In genomic region chr6:88278141-88278540, GRCm38 (mm10) we compare ENCODE assay signal across 34 mouse cellular contexts. TPM values are rescaled to one million over a fixed set of nuclear protein-coding genes. Genes with fewer than 3 reads are reported as not detected.
DNase-seq lines count a peak whose midpoint lies in the region; ATAC-seq and TF ChIP-seq lines count a peak whose summit lies in the region.
"Had no signal": no experiment of that assay in that cellular context is flagged by ENCODE, and none has a peak within 500 bp of the region (broad histone marks: within the 10 kb centered on the region; RNA-seq: fewer than 3 reads in every experiment).

No protein-coding gene starts in this region.

- no peak overlapping the region for H3K27ac ChIP-seq in cerebellum, adult 2 months (ENCODE audit: insufficient read depth, low read length)
- no peak overlapping the region for H3K27ac ChIP-seq in midbrain, embryonic 11.5 days (ENCODE audit: low read depth, low read length)
- no peak overlapping the region for H3K27ac ChIP-seq in heart, adult 2 months
- H3K27ac ChIP-seq: embryonic facial prominence, embryonic 12.5 days; embryonic facial prominence, embryonic 15.5 days; hindbrain, embryonic 12.5 days; hindbrain, embryonic 15.5 days had no signal

- H3K4me2 ChIP-seq in midbrain, embryonic 11.5 days, result no peak overlapping the region
- H3K4me2 ChIP-seq: embryonic facial prominence, embryonic 12.5 days; embryonic facial prominence, embryonic 15.5 days; heart, embryonic 11.5 days; hindbrain, embryonic 12.5 days; hindbrain, embryonic 15.5 days had no signal

- peaks cover 14% of the 10 kb centered on the region for H3K4me1 ChIP-seq in cerebellum, adult 2 months (ENCODE audit: control insufficient read depth, insufficient read depth, low read length)
- H3K4me1 ChIP-seq in midbrain, embryonic 11.5 days (ENCODE audit: control insufficient read depth, insufficient read depth, low read length), result no peaks in the 10 kb centered on the region
- no peaks in the 10 kb centered on the region for H3K4me1 ChIP-seq in heart, adult 2 months (ENCODE audit: control insufficient read depth, insufficient read depth, low read length)
- H3K4me1 ChIP-seq: embryonic facial prominence, embryonic 12.5 days; embryonic facial prominence, embryonic 15.5 days; hindbrain, embryonic 12.5 days; hindbrain, embryonic 15.5 days had no signal

- no peak overlapping the region for H3K4me3 ChIP-seq in cerebellum, adult 2 months (replicated peaks; ENCODE audit: insufficient read depth, low read depth, low read length)
- no peak overlapping the region for H3K4me3 ChIP-seq in midbrain, embryonic 11.5 days (ENCODE audit: low read depth, low read length)
- H3K4me3 ChIP-seq in heart, adult 2 months, result no peak overlapping the region
- H3K4me3 ChIP-seq: embryonic facial prominence, embryonic 12.5 days; embryonic facial prominence, embryonic 15.5 days; hindbrain, embryonic 12.5 days; hindbrain, embryonic 15.5 days had no signal

- 0 out of 2 replicates have a peak, but pooled peaks cover 2% of the 10 kb centered on the region for H3K36me3 ChIP-seq in midbrain, embryonic 11.5 days (ENCODE audit: control insufficient read depth, insufficient read depth, low read length)
- no peaks in the 10 kb centered on the region for H3K36me3 ChIP-seq in heart, adult 2 months (ENCODE audit: control insufficient read depth, insufficient read depth, low read length)
- H3K36me3 ChIP-seq: embryonic facial prominence, embryonic 12.5 days; embryonic facial prominence, embryonic 15.5 days; hindbrain, embryonic 12.5 days; hindbrain, embryonic 15.5 days had no signal

- no peak for TF ChIP-seq POLR2A in cerebellum, adult 2 months (IDR thresholded peaks at IDR 0.05; ENCODE audit: borderline replicate concordance, insufficient read depth, low read length)
- TF ChIP-seq POLR2A in heart, adult 2 months (IDR thresholded peaks at IDR 0.05; ENCODE audit: insufficient read depth, low read depth, low read length), result no peak

- no peak overlapping the region for H3K9ac ChIP-seq in midbrain, embryonic 11.5 days (ENCODE audit: low read length)
- no peak overlapping the region for H3K9ac ChIP-seq in heart, adult 2 months (ENCODE audit: low read depth, low read length)
- H3K9ac ChIP-seq: embryonic facial prominence, embryonic 12.5 days; embryonic facial prominence, embryonic 15.5 days; forebrain, postnatal 0 days; hindbrain, embryonic 12.5 days; hindbrain, embryonic 15.5 days had no signal

- no peak for ATAC-seq in midbrain, embryonic 11.5 days (ENCODE audit: low FRiP score)
- ATAC-seq: CD4-positive, CD25-positive, alpha-beta regulatory T cell, adult 4 months; forebrain, embryonic 14.5 days; forebrain, postnatal 0 days; intestine, postnatal 0 days had no signal

- H3K27me3 ChIP-seq in cerebellum, adult 2 months (ENCODE audit: control insufficient read depth, insufficient read depth, low read length), result no peaks in the 10 kb centered on the region
- H3K27me3 ChIP-seq in midbrain, embryonic 11.5 days (ENCODE audit: control insufficient read depth, insufficient read depth, low read length), result no peaks in the 10 kb centered on the region
- no peaks in the 10 kb centered on the region for H3K27me3 ChIP-seq in heart, adult 2 months (ENCODE audit: control insufficient read depth, insufficient read depth, low read length)
- H3K27me3 ChIP-seq: embryonic facial prominence, embryonic 12.5 days; embryonic facial prominence, embryonic 15.5 days; hindbrain, embryonic 12.5 days; hindbrain, embryonic 15.5 days had no signal

- DNase-seq in cerebellum, adult 2 months, result peak; percentile 41 to 59
- no peak for DNase-seq in cerebellum, postnatal 4 days (ENCODE audit: low spot score in 2 of 2)
- DNase-seq in cerebellum, adult 8-10 months, result peak; percentile 20
- DNase-seq in cerebellum, adult 9-11 months, result peak; percentile 62
- DNase-seq in cerebellum, postnatal 25 days, result peak; percentile 35 to 65
- no peak for DNase-seq in midbrain, embryonic 11.5 days (ENCODE audit: low spot score, missing footprints)
- no peak for DNase-seq in layer of hippocampus, adult 18-20 months (ENCODE audit: low spot score in 2 of 2)
- no peak for DNase-seq in heart, adult 2 months
- DNase-seq: adrenal gland, adult 2 months; adrenal gland, postnatal 25 days; forebrain, postnatal 0 days; gastrocnemius, postnatal 36 days; kidney, adult 2 months had no signal

- no peaks in the 10 kb centered on the region for H3K79me2 ChIP-seq in heart, adult 2 months (replicated peaks; ENCODE audit: control insufficient read depth, insufficient read depth, low read length)

- H3K9me3 ChIP-seq in midbrain, embryonic 11.5 days (ENCODE audit: control insufficient read depth, low read length), result no peaks in the 10 kb centered on the region
- H3K9me3 ChIP-seq: embryonic facial prominence, embryonic 12.5 days; embryonic facial prominence, embryonic 15.5 days; hindbrain, embryonic 12.5 days; hindbrain, embryonic 15.5 days had no signal

- no peak for TF ChIP-seq EP300 in heart, adult 2 months (IDR thresholded peaks at IDR 0.05; ENCODE audit: insufficient read depth, low read depth, low read length)

- WGBS in cerebellum, adult 2 months, result 30% methylated on average over 2 of the region's 2 CpGs
- WGBS in midbrain, embryonic 11.5 days, result 83% methylated on average over 2 of the region's 2 CpGs
- WGBS in heart, adult 2 months, result 93% methylated on average over 2 of the region's 2 CpGs

- TF ChIP-seq CTCF in cerebellum, adult 2 months (IDR thresholded peaks at IDR 0.05; ENCODE audit: borderline replicate concordance, insufficient read depth, low read depth, low read length), result no peak
- no peak for TF ChIP-seq CTCF in heart, adult 2 months (IDR thresholded peaks at IDR 0.05)

- intact Hi-C loops in heart, adult 2 months (cut with DNase I), result no loop called here

RNA-seq across cellular contexts. Expression of gene Dnajb8, which starts 56.1 kb away (rescaled TPM):
- polyA plus RNA-seq in cerebellum, adult 2 months (2012; rRNA removed), result not detected in 2 replicates
- polyA plus RNA-seq in midbrain, embryonic 11.5 days (2014; fragmentation: Nextera tagmentation; extraction: Ambion mirVana), result not detected in 2 replicates
- total RNA-seq in layer of hippocampus, adult 18-20 months (2021), result not detected
- total RNA-seq in heart, adult 2 months (2021), result not detected
- 0.29 TPM in 1 of 2 replicates, not detected in the other for polyA plus RNA-seq in heart, adult 2 months (2012; rRNA removed)
- total RNA-seq: adrenal gland, adult 2 months; adrenal gland, postnatal 25 days; common myeloid progenitor, adult 5-6 weeks; forebrain, postnatal 0 days; gastrocnemius, adult 8-10 months; gastrocnemius, postnatal 36 days; granulocyte monocyte progenitor cell, adult 5-6 weeks; heart, adult 8-10 months; heart, postnatal 25 days; hematopoietic stem cell, adult 5-6 weeks; MEL had no signal
- polyA plus RNA-seq: adrenal gland, adult 2 months; C2C12; CD4-positive, CD25-positive, alpha-beta regulatory T cell, adult 4 months; embryonic facial prominence, embryonic 12.5 days; embryonic facial prominence, embryonic 15.5 days; forebrain, embryonic 11.5 days; forebrain, embryonic 14.5 days; forebrain, postnatal 0 days; frontal cortex, adult 2 months; heart, embryonic 11.5 days; heart, embryonic 14.5 days; heart, postnatal 0 days; hindbrain, embryonic 12.5 days; hindbrain, embryonic 15.5 days; intestine, embryonic 14.5 days; intestine, postnatal 0 days; kidney, adult 2 months had no signal

Comparison
In these comparisons a context has a peak if more than half of its experiments do, and no peak if none do; other contexts are left out.
1. DNase-seq: peak in cerebellum, adult 2 months (2 of 2), cerebellum, adult 8-10 months (single experiment), cerebellum, adult 9-11 months (single experiment) and cerebellum, postnatal 25 days (2 of 2); none in cerebellum, postnatal 4 days (0 of 2), midbrain, embryonic 11.5 days (single experiment), layer of hippocampus, adult 18-20 months (0 of 2) and heart, adult 2 months (0 of 2).